Mouse (Mus musculus): ENCODE results near the gene Rasgrp4.
"Not testable (repeated sequence)": the region's sequence is repeated elsewhere in the genome, so short reads cannot be mapped to it uniquely, and the experiment has no call there.

Rasgrp4 gene

DNA sequence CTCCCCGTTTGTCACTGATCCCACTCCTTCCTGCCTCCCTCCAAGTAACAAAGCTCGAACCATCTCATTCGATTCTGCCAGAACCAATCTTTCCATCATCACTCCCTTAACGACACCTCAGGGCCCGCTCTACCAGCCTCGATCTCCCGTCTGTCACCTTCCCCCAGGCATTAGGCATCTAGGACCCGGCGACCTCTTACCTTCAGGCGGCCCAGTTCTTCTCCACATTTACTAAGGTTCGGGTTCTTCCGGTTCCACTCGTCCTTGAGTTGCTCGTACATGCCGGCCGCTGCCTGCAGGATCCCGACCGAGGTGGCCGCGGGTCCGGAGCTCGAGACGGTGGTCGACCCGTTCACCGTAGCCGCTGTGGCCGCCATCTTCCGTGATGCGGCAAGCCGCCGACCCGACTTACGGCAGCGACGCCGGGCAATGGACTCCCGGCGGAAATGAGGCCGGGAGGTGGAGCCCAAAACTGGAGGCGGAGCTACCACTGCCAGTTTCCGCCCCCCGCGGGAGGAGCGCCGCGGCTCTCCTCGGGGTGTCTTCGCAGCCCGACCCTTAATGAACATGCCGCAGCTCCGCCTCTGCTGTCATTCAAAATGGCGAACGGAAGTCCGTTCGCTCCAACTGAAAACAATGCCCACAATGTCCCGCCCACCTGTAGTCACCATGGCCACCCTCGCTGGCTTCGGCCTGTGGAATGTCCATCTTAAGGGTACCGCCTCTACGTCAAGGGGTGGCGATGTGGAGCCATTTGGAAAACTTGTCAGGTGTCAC lies 45.6 kb downstream of the Rasgrp4 start, which contains the start of gene Psmd8:
Psmd8 (minus strand) TSS at position 625 of the 777 bp plus-strand sequence.
- peak; percentile 99 for DNase-seq

DNA sequence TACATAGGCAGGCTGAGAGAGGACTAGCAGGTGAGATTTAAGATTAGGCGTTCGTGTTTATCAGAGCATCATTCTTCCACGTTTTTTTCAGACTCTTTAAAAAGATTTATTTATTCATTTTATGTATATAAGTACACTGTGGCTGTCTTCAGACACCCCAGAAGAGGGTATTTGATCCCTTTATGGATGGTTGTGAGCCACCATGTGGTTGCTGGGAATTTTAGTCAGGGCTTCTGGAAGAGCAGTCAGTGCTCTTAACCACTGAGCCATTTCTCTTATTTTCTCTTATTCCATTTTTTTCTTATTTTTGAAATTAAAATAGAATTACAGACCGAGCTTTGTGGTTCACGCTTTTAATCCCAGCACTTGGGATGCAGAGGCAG lies 46.2 kb downstream of the Rasgrp4 start:
- no peak for DNase-seq

DNA sequence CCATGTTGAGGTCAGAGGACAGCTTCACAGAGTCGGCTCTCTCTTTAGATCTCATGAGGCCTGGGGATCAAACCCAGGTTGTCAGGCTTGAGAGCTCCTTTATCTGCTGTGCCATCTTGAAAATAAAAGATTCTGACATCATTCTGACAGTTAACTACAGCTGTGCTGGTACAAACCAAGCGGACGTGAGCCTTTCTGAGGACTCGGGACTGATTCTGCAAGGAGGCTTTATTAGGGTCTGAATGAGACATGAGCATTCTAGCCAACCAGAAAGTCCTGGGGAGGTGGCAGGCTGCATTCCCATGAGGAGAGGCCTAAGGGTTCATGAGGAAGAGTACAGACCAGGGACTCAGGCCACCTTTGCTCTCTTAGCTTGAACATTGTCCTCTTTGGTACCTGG lies 46.7 kb downstream of the Rasgrp4 start:
- not testable (repeated sequence) for DNase-seq

DNA sequence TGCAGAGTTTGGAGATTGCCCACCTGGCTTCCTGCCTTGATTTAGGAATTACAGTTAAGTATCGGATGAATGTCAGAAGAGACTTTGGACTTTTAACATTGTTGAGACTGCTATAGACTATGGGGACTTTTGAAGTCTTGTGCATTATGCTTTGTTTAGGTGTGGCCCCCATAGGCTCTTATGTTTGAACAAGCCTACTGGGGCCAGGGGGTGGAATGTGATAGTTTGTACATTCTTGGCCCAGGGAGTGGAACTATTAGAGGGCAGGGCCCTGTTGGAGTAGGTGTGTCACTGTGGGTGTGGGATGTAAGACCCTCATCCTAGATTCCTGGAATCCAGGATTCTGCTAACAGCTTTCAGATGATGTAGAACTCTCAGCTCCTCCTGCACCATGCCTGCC lies 59.6 kb downstream of the Rasgrp4 start:
- DNase-seq, result not testable (repeated sequence)

DNA sequence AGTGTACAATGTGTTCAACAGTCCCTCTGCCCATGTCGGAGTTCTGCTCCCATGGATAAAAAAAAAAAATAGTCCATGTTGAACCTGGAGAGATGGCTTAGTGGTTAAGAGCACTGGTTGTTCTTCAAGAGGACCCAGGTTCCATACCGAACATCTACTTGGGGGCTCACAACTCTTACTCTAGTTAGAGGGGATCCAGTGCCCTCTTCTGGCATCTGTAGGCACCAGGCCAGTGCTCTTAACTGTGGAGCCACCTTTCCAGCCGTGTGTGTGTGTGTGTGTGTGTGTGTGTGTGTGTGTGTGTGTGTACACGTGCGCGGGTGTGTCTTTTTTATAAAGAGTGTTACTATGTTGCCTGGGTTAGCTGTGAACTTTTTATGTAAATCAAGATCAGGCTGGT lies 67.9 kb downstream of the Rasgrp4 start:
- DNase-seq, result no peak

Data from embryo, embryonic 11 days (tissue).